Mouse (Mus musculus): ENCODE results near the gene Carmil2.

The Carmil2 gene

GRCm38 (mm10) chr8:105722861-105723260 lies 36.8 kb downstream of the Carmil2 start:
- no peak for DNase-seq (ENCODE audit: extremely low spot score)

GRCm38 (mm10) chr8:105725726-105726125 lies 39.7 kb downstream of the Carmil2 start:
- no peak for DNase-seq (ENCODE audit: extremely low spot score)

GRCm38 (mm10) chr8:105727397-105728124 lies 41.5 kb downstream of the Carmil2 start:
- DNase-seq (ENCODE audit: extremely low spot score) = no peak

GRCm38 (mm10) chr8:105732186-105732585 lies 46.1 kb downstream of the Carmil2 start:
- DNase-seq (ENCODE audit: extremely low spot score) = no peak

GRCm38 (mm10) chr8:105739216-105739615 lies 53.1 kb downstream of the Carmil2 start:
- no peak for DNase-seq (ENCODE audit: extremely low spot score)

GRCm38 (mm10) chr8:105743301-105743700 lies 57.2 kb downstream of the Carmil2 start:
- no peak for DNase-seq (ENCODE audit: extremely low spot score)
